Mouse (Mus musculus): ENCODE data around the gene Ttll7. TPM values are rescaled to one million over a fixed set of nuclear protein-coding genes. Genes with fewer than 3 reads are reported as not detected.

Gene Ttll7
- polyA plus RNA-seq (2015; fragmentation: Nextera tagmentation; extraction: Ambion mirVana): 2.9 and 3.9 TPM in 2 replicates

DNA sequence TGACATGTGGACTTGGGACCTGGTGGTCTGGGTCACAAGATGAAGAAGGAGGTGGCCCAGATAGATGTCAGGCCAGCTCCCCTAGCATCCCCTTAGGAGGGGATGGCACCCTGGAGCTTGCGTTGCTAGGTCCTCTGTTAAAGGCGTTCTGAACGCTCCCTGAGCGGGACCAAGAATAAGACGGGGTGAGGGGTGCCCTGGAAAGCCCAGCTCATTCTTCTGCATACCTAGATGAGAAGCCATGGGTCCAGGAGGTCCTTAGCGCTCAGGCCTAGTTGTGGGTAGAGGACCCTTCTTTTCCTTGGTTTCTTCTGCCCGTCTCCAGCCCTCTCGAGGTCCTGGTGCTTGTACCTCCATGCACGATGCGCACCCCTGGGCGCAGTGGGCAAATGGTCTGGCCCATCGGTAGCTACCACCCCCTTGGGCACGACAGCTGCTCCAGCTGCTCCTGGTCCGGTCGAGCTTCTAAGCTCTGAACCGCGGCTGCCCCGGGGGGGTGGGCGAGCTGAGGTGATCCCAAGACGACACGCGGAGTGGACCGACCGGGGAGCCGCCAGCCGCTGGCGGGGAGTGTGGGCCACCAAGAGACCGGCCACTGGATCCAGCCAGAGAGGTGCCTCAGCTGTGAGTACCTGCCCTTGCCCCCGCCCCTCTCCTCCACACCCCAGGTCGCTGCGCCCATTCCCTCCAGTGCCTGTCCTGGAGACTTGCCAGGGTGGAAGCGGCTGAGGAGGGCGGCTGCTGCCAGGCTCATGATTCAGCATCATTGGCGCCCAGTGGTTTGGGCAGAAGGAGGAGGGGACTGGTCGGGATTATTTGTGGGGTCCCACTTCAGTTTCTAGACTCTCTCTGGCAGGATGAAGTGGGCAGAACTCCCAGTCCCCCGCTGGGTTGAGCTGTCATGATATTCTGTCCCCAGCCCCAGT, at the start of gene Ttll7:
Ttll7 (plus strand) TSS at position 402 of the 926 bp plus-strand sequence.
- Histone ChIP-seq H3K9me3 (replicated peaks) (no peaks in the 10 kb centered on the region), H3K9ac (peak within 1 kb of the TSS; percentile 39)
- 1% methylated on average over 36 of the region's 36 CpGs for WGBS

DNA sequence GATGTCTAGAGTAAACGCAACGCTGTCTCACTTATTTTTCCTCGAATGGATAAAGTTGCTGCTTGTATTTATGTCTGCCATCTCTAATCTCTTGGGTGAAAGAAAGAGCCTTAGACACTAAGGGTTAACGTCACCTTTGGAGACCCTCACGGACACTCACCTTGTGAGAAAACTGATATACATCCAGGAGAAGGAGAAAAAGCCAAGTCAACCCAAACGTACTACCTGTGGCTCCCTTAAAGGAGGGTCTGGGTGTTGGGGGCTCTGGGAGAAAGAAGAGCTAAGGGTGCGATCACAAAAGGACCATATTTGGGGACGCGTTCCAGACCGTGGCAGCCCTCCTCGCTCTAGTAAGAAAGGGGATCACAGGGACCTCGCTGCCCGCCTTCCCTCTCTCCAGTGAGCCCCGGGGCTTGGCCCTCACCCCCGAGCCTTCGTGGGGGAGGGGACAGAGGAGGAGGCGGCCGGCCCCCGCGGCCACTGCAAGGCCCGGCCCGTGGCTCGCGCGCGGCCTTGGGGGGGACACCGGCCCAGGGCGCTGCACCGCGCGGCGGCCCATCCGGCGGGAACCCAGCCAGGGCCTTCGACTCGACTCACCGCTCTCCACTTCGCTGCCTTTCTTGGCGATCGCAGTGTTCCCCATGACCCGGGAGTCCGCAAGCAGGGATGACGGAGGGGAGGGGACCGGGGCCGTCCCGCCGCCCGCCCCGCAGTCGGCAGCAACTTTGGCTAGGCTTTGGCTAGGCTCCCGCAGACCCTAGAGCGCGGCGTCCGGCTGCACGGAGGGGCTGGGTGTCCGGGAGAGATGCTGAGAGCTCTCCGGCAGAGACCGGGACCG, 39.9 kb upstream of the Ttll7 start:
- Histone ChIP-seq H3K4me2 (replicated peaks) (peak overlapping the region; percentile 75), H3K4me3 (replicated peaks) (peak overlapping the region; percentile 100)
- WGBS: 1% methylated on average over 56 of the region's 60 CpGs

More for the DNA sequence above, at the start of gene Ttll7:
- H3K4me1 ChIP-seq: no peaks in the 10 kb centered on the region
- no peaks in the 10 kb centered on the region for H3K36me3 ChIP-seq
- H3K27me3 ChIP-seq: no peaks in the 10 kb centered on the region
- H3K4me2 ChIP-seq (replicated peaks): peak within 1 kb of the TSS; percentile 93
- no peak within 1 kb of the TSS for H3K27ac ChIP-seq (replicated peaks)
- H3K4me3 ChIP-seq (replicated peaks): peak within 1 kb of the TSS; percentile 65
- peak; percentile 92 for ATAC-seq (ENCODE audit: insufficient number of reproducible peaks, low FRiP score, low TSS enrichment, low read depth)

DNA sequence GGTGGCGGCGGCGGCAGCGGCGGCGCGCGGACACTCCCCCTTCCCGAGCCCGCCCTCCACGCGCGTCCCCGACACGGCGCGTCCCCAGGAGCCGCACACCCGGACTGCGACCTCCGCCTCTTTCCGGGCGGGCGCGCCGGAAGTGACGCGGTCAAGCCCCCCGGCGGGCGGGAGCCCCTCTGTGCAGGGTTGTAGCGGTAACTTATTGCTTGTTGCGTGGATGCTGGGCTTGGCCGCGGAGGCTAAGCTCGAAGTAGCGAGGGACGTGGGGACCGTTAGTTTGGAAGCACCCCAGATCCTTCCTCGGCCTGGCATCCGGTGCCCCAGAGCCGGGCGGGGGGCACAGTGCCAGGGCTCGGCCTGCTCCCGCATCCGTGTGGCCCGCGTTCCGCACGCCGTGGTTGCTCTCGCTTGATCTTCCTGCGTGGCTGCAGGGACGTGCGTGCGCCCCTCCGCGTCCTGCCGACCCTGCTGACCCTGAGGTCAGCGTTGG, 39.2 kb upstream of the Ttll7 start, which contains the start of gene Prkacb:
Prkacb (minus strand) TSS at position 90 of the 493 bp plus-strand sequence.
- ATAC-seq (ENCODE audit: insufficient number of reproducible peaks, low FRiP score, low TSS enrichment, low read depth): peak; percentile 96
- peak within 1 kb of the TSS; percentile 94 for H3K27ac ChIP-seq (replicated peaks)
- peak within 1 kb of the TSS; percentile 80 for H3K9ac ChIP-seq

More for the DNA sequence above, 39.9 kb upstream of the Ttll7 start:
- peak; percentile 78 for ATAC-seq (ENCODE audit: insufficient number of reproducible peaks, low FRiP score, low TSS enrichment, low read depth)
- no peaks in the 10 kb centered on the region for H3K9me3 ChIP-seq (replicated peaks)
- H3K4me1 ChIP-seq: peaks cover 7% of the 10 kb centered on the region
- peak overlapping the region; percentile 94 for H3K27ac ChIP-seq (replicated peaks)
- no peaks in the 10 kb centered on the region for H3K36me3 ChIP-seq
- H3K9ac ChIP-seq: peak overlapping the region; percentile 80
- no peaks in the 10 kb centered on the region for H3K27me3 ChIP-seq

DNA sequence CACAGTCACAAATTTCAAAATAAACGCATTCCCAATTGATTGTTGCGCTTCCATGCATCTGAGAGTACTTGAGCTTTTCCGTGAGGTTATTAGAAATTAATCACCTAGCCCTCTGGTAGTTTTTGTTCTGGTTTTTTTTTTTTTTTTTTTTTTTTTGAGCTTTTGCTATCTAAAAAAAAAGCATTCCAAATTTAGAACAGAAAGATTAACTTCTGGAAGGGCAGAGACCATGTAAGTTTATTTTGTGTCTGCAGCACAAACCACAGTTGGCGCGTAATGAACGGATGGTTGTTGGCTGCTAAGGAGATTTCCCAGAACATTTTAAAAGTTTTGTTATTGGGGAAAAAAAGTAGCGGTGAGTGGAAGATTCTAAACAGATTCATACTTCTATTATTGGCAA, 38.5 kb upstream of the Ttll7 start:
- peak overlapping the region; percentile 100 for H3K4me3 ChIP-seq (replicated peaks)
- no peaks in the 10 kb centered on the region for H3K36me3 ChIP-seq
- peaks cover 7% of the 10 kb centered on the region for H3K4me1 ChIP-seq
- H3K9me3 ChIP-seq (replicated peaks): no peaks in the 10 kb centered on the region
- no peaks in the 10 kb centered on the region for H3K27me3 ChIP-seq
- whole genome bisulfite sequencing: 57% methylated on average over 7 of the region's 7 CpGs
- no peak overlapping the region for H3K27ac ChIP-seq (replicated peaks)
- H3K4me2 ChIP-seq (replicated peaks): peak overlapping the region; percentile 75
- no peak overlapping the region for H3K9ac ChIP-seq
- no peak for ATAC-seq (ENCODE audit: insufficient number of reproducible peaks, low FRiP score, low TSS enrichment, low read depth)

More for the DNA sequence above, 39.2 kb upstream of the Ttll7 start, which contains the start of gene Prkacb:
- peak within 1 kb of the TSS; percentile 75 for H3K4me2 ChIP-seq (replicated peaks)
- H3K4me3 ChIP-seq (replicated peaks): peak within 1 kb of the TSS; percentile 100
- no peaks in the 10 kb centered on the region for H3K27me3 ChIP-seq
- under 1% methylated on average over 56 of the region's 60 CpGs for WGBS
- no peaks in the 10 kb centered on the region for H3K36me3 ChIP-seq
- peaks cover 7% of the 10 kb centered on the region for H3K4me1 ChIP-seq
- no peaks in the 10 kb centered on the region for H3K9me3 ChIP-seq (replicated peaks)

DNA sequence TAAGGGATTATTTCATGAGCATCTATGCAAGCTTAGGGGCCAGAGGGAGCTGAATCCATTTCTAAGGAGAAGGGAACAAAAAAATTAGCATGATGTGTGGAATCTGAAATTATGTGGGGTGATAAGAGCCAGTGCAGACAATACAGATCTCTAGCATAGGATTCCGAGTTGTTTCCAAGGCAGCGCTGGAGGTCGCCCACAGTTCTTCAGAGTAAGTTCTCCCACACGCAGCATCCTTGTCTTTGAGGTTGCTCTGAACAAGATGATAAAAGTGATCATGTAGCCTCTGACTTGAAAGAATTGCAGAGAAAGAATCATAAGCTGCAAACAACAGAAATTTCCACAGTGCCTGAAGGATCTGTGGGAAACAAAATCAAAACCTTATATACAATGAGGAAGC, 31.4 kb upstream of the Ttll7 start:
- no peak overlapping the region for H3K9ac ChIP-seq
- no peaks in the 10 kb centered on the region for H3K36me3 ChIP-seq
- no peak overlapping the region for H3K4me3 ChIP-seq (replicated peaks)
- H3K9me3 ChIP-seq (replicated peaks): no peaks in the 10 kb centered on the region
- H3K27ac ChIP-seq (replicated peaks): no peak overlapping the region
- no peaks in the 10 kb centered on the region for H3K4me1 ChIP-seq
- no peaks in the 10 kb centered on the region for H3K27me3 ChIP-seq
- 84% methylated on average over 4 of the region's 4 CpGs for WGBS
- no peak overlapping the region for H3K4me2 ChIP-seq (replicated peaks)
- ATAC-seq (ENCODE audit: insufficient number of reproducible peaks, low FRiP score, low TSS enrichment, low read depth): no peak

DNA sequence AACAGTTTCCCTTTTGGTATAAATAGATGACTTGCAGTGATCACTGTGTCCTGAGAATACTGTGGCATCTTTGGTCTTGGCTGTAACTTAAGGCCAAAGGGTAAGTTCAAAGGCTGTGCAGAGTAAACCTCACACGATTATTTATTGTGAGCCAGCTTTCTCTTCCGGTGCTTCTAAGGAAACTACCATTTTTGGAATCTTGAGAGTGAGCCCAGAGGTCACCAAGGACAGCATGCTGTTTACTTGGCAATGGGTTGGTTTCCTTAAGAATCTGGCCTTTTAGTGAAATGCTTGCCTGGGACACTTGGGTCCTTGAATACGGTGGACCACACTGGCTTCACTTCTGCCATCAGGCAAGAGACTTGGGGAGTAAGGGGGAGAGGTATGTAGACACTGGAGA, 9.4 kb upstream of the Ttll7 start:
- no peak overlapping the region for H3K9ac ChIP-seq
- ATAC-seq (ENCODE audit: insufficient number of reproducible peaks, low FRiP score, low TSS enrichment, low read depth): no peak
- no peak overlapping the region for H3K4me3 ChIP-seq (replicated peaks)
- H3K36me3 ChIP-seq: no peaks in the 10 kb centered on the region
- no peak overlapping the region for H3K4me2 ChIP-seq (replicated peaks)
- no peaks in the 10 kb centered on the region for H3K27me3 ChIP-seq
- no peaks in the 10 kb centered on the region for H3K9me3 ChIP-seq (replicated peaks)
- 51% methylated on average over 3 of the region's 3 CpGs for WGBS
- H3K4me1 ChIP-seq: 0 out of 2 replicates have a peak, but pooled peaks cover 3% of the 10 kb centered on the region
- H3K27ac ChIP-seq (replicated peaks): no peak overlapping the region

DNA sequence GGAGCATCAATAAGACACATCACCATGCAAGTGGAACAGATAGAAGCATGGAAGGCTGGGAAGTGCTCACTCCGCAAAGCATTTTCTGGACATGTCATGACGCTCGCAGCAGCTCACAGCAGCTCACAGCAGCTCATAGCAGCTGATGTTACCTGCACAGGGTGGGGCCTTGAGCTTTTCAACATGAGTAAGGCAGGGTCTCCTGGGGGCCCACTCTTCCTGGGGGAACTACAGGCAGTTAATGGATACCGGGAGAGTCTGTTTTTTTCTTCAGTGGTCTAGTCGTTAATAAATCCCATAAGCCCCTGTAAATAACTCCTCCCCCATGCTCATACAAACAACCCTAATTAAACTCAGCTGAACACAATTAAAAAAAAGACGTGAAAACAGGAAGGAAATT, 8.7 kb upstream of the Ttll7 start:
- Histone ChIP-seq H3K4me1 (0 out of 2 replicates have a peak, but pooled peaks cover 3% of the 10 kb centered on the region), H3K4me3 (replicated peaks) (no peak overlapping the region), H3K9me3 (replicated peaks) (no peaks in the 10 kb centered on the region), H3K27ac (replicated peaks) (no peak overlapping the region), H3K9ac (no peak overlapping the region), H3K27me3 (no peaks in the 10 kb centered on the region), H3K36me3 (no peaks in the 10 kb centered on the region), H3K4me2 (replicated peaks) (no peak overlapping the region)
- WGBS: 44% methylated on average over 6 of the region's 6 CpGs
- ATAC-seq (ENCODE audit: insufficient number of reproducible peaks, low FRiP score, low TSS enrichment, low read depth): no peak

DNA sequence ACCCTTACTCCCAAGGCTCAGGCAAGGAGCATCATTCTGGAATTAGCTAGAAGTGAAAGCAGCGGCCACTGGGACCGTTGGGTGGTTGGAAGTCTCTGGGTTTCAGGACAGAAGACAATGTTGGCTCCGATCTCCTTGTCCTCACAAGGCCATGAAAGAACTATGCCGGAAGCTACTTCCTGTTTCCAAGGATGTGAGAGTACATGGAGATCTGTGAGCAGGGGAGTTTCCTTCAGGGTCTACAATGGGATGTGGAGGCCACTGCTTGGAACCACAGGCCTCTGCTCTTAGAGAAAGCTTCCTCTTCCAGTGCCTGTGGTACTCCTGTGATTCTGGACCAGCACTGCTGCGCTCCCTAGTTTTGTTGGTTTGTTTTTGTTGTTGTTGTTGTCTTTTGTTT, 5.9 kb upstream of the Ttll7 start:
- no peak for ATAC-seq (ENCODE audit: insufficient number of reproducible peaks, low FRiP score, low TSS enrichment, low read depth)
- 86% methylated on average over 5 of the region's 5 CpGs for WGBS
- Histone ChIP-seq H3K4me1 (0 out of 2 replicates have a peak, but pooled peaks cover 3% of the 10 kb centered on the region), H3K9ac (no peak overlapping the region), H3K9me3 (replicated peaks) (no peaks in the 10 kb centered on the region), H3K27ac (replicated peaks) (no peak overlapping the region), H3K27me3 (no peaks in the 10 kb centered on the region), H3K36me3 (no peaks in the 10 kb centered on the region), H3K4me2 (replicated peaks) (no peak overlapping the region), H3K4me3 (replicated peaks) (no peak overlapping the region)

DNA sequence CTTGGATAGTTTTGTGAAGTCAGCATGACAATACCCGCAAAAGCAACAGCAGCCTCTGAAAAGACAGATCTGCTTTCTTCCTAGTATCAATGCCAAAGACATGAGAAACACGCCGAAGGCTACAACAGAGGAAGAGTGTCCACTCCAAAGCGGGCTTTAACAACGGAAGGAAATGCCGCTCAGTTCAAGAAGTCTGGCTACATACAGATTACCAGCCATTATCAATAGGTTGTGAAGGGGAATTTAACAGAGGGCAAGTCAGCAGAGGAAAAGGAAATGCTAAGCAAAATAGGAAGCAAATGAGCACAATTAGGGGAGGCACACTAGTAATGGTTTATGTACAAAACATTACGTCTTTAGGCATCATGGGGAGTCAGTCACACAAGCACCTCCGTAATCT, 4.1 kb upstream of the Ttll7 start:
- no peaks in the 10 kb centered on the region for H3K9me3 ChIP-seq (replicated peaks)
- 0 out of 2 replicates have a peak, but pooled peaks cover 3% of the 10 kb centered on the region for H3K4me1 ChIP-seq
- no peak for ATAC-seq (ENCODE audit: insufficient number of reproducible peaks, low FRiP score, low TSS enrichment, low read depth)
- no peak overlapping the region for H3K27ac ChIP-seq (replicated peaks)
- no peak overlapping the region for H3K4me2 ChIP-seq (replicated peaks)
- no peak overlapping the region for H3K4me3 ChIP-seq (replicated peaks)
- 80% methylated on average over 8 of the region's 8 CpGs for WGBS
- no peak overlapping the region for H3K9ac ChIP-seq
- no peaks in the 10 kb centered on the region for H3K27me3 ChIP-seq
- no peaks in the 10 kb centered on the region for H3K36me3 ChIP-seq

DNA sequence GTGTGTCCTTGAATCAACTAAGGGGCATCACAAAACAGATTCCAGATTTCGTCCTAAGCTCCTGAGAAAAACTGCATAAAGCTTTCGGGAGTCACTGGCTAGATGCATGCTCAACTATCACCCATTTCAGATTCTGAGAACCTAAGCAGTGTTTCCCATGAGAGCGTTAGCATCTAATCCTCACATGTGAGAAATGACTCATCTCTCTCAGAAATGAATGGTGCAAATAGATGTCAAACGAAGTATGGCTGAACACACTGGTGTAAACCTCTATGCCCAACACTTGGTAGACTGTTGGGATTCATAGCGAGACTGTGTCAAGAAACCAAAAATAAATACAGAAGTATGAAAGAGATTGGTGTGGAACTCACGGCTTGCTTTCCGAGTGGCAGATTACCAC, 2.8 kb upstream of the Ttll7 start:
- 89% methylated on average over 7 of the region's 7 CpGs for WGBS
- H3K36me3 ChIP-seq: no peaks in the 10 kb centered on the region
- no peaks in the 10 kb centered on the region for H3K9me3 ChIP-seq (replicated peaks)
- ATAC-seq (ENCODE audit: insufficient number of reproducible peaks, low FRiP score, low TSS enrichment, low read depth): no peak
- no peak overlapping the region for H3K9ac ChIP-seq
- H3K27ac ChIP-seq (replicated peaks): no peak overlapping the region
- no peak overlapping the region for H3K4me3 ChIP-seq (replicated peaks)
- H3K27me3 ChIP-seq: no peaks in the 10 kb centered on the region
- H3K4me2 ChIP-seq (replicated peaks): no peak overlapping the region
- no peaks in the 10 kb centered on the region for H3K4me1 ChIP-seq
